Mouse (Mus musculus) forebrain, embryonic 12.5 days (tissue): Measurements from ENCODE around the gene Fbxo21. TPM values are rescaled to one million over a fixed set of nuclear protein-coding genes. Genes with fewer than 3 reads are reported as not detected.

Source experiments
- ATAC-seq: fragments of 200-750 bp; cut with Nextera tagmentation; 2 replicates; pipeline ENCODE4 v1.8.0; 2017; ENCODE audit warnings: moderate TSS enrichment; ENCODE audit not compliant: low FRiP score
- H3K27ac ChIP-seq: fragments of 300-500 bp; sonication (generic); 2 replicates; pipeline ENCODE4 v1.5.1; 2016; ENCODE audit warnings: mild to moderate bottlenecking
- H3K27me3 ChIP-seq: fragments of 300-500 bp; sonication (generic); 2 replicates; pipeline ENCODE4 v1.6.1; 2016; ENCODE audit warnings: mild to moderate bottlenecking
- H3K36me3 ChIP-seq: fragments of 300-500 bp; sonication (generic); replicated peaks from 2 replicates; pipeline ENCODE4 v1.6.1; 2016; ENCODE audit warnings: mild to moderate bottlenecking
- H3K4me1 ChIP-seq: fragments of 300-500 bp; sonication (generic); 2 replicates; pipeline ENCODE4 v1.6.1; 2016
- H3K4me2 ChIP-seq: fragments of 300-500 bp; sonication (generic); 2 replicates; pipeline ENCODE4 v1.6.1; 2016; ENCODE audit warnings: mild to moderate bottlenecking, moderate library complexity
- H3K4me3 ChIP-seq: fragments of 300-500 bp; sonication (generic); replicated peaks from 2 replicates; pipeline ENCODE4 v1.5.1; 2016; ENCODE audit warnings: mild to moderate bottlenecking
- H3K9ac ChIP-seq: fragments of 300-500 bp; sonication (generic); 2 replicates; pipeline ENCODE4 v1.6.1; 2016; ENCODE audit warnings: mild to moderate bottlenecking
- H3K9me3 ChIP-seq: fragments of 300-500 bp; sonication (generic); 2 replicates; pipeline ENCODE4 v1.6.1; 2016
- WGBS: fragments of 180-500 bp; shearing (Covaris S2); methylation state at CpG from one replicate; pipeline ENCODE4 v1.1.7; 2016; 5-methylcytosine and 5-hydroxymethylcytosine counted together
- polyA plus RNA-seq: library from polyadenylated mRNA; unstranded; fragments of >200 nt; fragmentation: Nextera tagmentation; extraction: Ambion mirVana; gene quantifications from 2 replicates; pipeline ENCODE4 v1.2.1, GENCODE M21; 2016

Fbxo21 gene
- polyA plus RNA-seq, 1 experiment from 2014 or later, result 149 TPM

DNA sequence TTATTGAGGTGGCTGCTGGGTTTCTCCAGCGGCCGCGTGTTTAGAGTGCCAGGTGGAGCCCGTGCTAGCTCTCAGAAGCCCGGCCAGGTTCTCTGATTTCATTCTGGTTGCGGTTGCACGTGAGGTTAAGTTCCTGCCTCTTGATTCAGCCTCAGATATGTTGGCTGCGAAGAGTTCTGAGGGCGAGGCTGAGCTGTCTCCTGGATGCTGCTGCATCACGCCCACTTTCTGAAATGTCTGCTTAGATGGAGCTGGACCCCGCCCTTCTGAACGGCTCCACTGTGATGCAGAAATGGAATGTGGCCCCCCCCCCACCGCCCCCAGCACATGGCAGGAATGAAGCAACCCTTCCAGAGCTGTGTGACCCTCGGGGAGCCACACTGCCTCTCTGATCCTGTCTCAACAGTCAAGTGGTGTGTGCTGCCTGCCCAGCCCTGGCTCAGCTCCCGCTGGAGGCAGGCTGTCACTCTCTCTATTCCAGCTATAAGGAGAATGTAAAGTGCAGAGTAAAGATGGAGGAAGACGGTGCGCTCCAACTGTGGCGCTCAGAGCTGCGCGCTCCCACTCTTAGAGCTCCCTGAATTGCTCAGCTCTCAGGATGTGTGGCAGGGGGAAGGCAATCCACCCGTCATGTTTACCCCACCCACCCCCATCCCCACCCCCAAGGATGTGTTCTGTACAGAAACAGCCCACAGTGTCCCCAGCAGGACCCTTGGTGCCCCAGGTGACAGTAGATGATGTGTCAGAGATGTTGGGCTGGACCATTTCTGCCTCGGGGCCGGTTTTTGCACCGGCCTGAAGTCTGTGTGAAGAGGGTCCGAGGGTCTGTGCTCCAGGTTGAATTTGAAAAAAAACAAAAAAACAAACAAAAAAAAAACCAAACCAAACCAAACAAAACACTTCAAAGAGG is 60.6 kb downstream of the Fbxo21 start:
- H3K27ac ChIP-seq, result peak overlapping the region; percentile 66; the same call in 1 of the 2 replicates
- 43% methylated on average over 25 of the region's 25 CpGs for WGBS
- H3K36me3 ChIP-seq, result no peaks in the 10 kb centered on the region
- H3K4me1 ChIP-seq, result peaks cover 27% of the 10 kb centered on the region
- H3K4me3 ChIP-seq, result peak overlapping the region; percentile 8; the same call in 1 of the 2 replicates
- peak overlapping the region; percentile 36 for H3K4me2 ChIP-seq
- H3K9me3 ChIP-seq, result 0 out of 2 replicates have a peak, but pooled peaks cover 8% of the 10 kb centered on the region
- 0 out of 2 replicates have a peak, but pooled peaks cover 3% of the 10 kb centered on the region for H3K27me3 ChIP-seq
- peak; percentile 62 for ATAC-seq
- peak overlapping the region; percentile 27 for H3K9ac ChIP-seq

DNA sequence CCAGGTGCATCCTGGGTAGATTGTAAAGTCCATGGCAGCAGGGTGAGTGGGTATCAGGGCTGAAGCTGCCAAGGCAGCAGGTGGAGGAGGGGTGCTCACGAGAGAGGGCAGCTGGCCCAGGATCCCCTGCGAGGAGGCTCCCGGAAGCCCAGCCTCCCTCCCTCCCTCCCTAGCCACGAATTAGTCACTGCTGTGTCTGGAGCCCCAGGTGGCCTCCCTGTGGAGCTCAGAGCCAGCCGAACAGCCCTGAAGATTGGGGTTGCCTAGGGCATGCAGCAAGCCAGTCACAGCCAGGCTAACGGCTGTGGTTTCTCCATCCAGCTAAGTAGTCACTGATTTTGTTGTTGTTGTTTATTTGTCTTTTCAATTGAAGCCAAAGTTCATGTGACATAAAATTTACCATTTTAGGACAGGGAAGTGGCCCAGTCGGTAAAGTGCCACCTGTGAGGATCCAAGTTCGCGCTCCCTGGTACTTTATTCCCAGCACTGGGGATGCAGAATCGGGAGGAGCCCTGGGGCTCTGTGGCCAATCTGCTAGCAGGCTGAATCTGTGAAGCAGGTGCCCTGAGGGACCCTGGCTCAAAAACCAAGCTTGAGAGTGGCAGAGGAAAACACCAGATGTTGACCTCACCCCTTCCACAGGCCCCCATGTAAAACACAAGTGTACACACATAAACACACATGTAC is 61.4 kb downstream of the Fbxo21 start:
- ATAC-seq, result peak; percentile 87
- Histone ChIP-seq H3K9me3 (0 out of 2 replicates have a peak, but pooled peaks cover 8% of the 10 kb centered on the region), H3K27ac (peak overlapping the region; percentile 66), H3K27me3 (0 out of 2 replicates have a peak, but pooled peaks cover 3% of the 10 kb centered on the region), H3K4me3 (no peak overlapping the region), H3K9ac (no peak overlapping the region), H3K4me2 (peak overlapping the region; percentile 36), H3K4me1 (peaks cover 27% of the 10 kb centered on the region), H3K36me3 (no peaks in the 10 kb centered on the region)
- WGBS, result 12% methylated on average over 10 of the region's 10 CpGs

DNA sequence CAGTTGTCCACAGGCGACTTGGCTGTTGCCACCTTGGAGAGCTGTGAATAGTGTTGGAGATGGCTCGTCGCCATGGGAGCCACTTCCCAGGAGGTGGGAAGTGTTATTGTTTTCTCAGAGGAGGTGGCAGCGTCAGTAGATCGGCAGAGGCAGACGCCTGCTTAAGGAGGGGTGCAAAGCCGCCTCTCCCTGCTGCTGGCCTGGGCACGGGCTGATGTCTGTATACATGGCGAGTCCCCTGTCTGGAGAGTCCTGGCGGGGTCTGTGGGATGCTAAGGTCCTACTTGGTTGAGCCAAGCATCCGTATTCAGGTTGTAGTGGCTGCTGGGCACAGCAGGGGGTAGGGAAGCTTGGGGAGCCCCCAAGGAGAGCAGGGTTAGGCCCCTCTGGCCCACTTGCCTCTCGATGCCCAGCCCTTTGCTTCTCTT is 62.7 kb downstream of the Fbxo21 start:
- Histone ChIP-seq H3K36me3 (no peaks in the 10 kb centered on the region), H3K27ac (no peak overlapping the region), H3K9ac (no peak overlapping the region), H3K4me2 (no peak overlapping the region), H3K4me1 (peaks cover 27% of the 10 kb centered on the region), H3K4me3 (no peak overlapping the region), H3K9me3 (0 out of 2 replicates have a peak, but pooled peaks cover 8% of the 10 kb centered on the region), H3K27me3 (0 out of 2 replicates have a peak, but pooled peaks cover 3% of the 10 kb centered on the region)
- ATAC-seq, result no peak
- 25% methylated on average over 12 of the region's 12 CpGs for WGBS

DNA sequence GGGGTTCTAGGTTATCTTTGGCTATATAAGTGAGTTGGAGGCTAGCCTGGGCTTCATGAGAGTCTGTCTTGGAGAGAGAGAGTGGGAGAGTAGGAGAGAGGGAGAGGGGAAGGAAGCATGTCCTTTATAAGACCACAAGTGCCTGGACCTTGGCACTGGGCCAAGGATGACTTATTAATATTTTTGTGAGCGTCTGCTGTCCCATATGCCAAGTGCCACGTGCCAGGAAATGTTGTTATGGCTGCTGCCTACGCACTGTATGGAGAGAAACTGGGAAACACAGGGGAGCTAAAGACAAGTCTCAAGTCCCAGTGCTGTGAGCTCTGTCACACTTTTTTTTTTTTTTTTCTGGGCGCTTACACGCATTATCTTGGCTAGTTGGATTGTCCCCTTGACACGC is 66.1 kb downstream of the Fbxo21 start:
- Histone ChIP-seq H3K4me2 (no peak overlapping the region), H3K4me1 (peaks cover 20% of the 10 kb centered on the region), H3K27ac (no peak overlapping the region), H3K4me3 (no peak overlapping the region), H3K9ac (no peak overlapping the region), H3K9me3 (no peaks in the 10 kb centered on the region), H3K27me3 (0 out of 2 replicates have a peak, but pooled peaks cover 3% of the 10 kb centered on the region), H3K36me3 (no peaks in the 10 kb centered on the region)
- 89% methylated on average over 6 of the region's 6 CpGs for WGBS
- no peak for ATAC-seq

DNA sequence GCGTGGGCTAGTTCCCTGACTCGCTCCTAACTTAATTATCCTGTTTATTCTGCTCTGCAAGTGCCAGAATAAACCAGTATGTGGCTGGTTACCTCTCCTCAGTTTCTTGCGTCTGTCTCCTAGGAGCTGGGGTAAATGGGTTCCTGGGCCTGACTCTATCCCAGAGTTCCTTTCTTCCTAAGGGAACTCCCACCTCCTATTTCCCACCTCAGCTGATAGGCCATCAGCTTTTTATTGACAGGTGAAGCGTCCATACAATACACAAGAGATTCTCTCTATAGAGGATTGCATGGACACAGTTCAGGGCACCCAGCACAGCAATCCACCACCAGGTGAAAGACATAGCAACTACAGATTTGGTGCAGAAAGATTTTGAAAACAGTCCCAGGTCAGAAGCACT is 67.2 kb downstream of the Fbxo21 start:
- Histone ChIP-seq H3K4me2 (no peak overlapping the region), H3K9ac (no peak overlapping the region), H3K4me3 (no peak overlapping the region), H3K9me3 (no peaks in the 10 kb centered on the region), H3K27ac (no peak overlapping the region), H3K27me3 (0 out of 2 replicates have a peak, but pooled peaks cover 3% of the 10 kb centered on the region), H3K4me1 (peaks cover 9% of the 10 kb centered on the region), H3K36me3 (no peaks in the 10 kb centered on the region)
- no peak for ATAC-seq
- 94% methylated on average over 4 of the region's 4 CpGs for WGBS

DNA sequence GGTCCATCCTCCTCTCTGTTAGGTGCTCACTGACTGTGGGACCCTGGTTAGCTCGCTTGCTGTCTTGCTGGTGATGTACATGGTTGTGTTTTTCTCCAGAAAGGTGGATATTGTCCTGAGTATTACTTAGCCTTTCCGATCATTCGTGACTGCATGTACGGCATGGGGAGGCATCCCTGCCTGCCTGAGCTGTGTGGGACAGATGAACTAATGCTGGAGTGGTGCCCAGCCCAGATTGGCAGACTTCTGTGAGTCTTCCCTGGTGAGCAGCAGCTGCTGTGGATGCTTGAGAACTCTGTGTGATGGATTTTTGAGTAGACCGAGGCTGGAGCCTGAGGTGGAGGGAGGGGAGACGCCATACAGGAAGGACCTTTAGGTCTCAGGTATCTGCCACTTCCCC is 68.4 kb downstream of the Fbxo21 start:
- WGBS, result 89% methylated on average over 6 of the region's 6 CpGs
- no peak overlapping the region for H3K9ac ChIP-seq
- ATAC-seq, result no peak
- H3K4me1 ChIP-seq, result no peaks in the 10 kb centered on the region
- no peak overlapping the region for H3K4me3 ChIP-seq
- H3K4me2 ChIP-seq, result no peak overlapping the region
- H3K27me3 ChIP-seq, result no peaks in the 10 kb centered on the region
- H3K36me3 ChIP-seq, result no peaks in the 10 kb centered on the region
- H3K27ac ChIP-seq, result no peak overlapping the region
- no peaks in the 10 kb centered on the region for H3K9me3 ChIP-seq

DNA sequence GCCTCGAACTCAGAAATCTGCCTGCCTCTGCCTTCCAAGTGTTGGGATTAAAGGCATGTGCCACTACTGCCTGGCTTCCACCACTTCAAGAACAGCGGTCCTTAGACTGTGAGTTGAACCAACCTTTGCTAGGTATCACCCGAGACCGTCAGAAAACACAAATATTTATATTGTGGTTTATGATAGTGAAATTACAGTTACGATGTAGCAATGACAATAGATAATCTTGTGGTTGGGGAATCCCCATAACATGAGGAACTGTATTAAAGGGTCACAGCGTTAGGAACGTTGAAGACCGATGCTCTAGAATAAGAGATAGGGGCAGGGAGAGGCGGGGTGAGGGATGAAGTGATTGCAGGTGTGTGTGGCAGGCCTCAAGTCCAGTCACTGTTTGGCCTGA is 68.9 kb downstream of the Fbxo21 start:
- Histone ChIP-seq H3K4me1 (no peaks in the 10 kb centered on the region), H3K27ac (no peak overlapping the region), H3K4me2 (no peak overlapping the region), H3K36me3 (no peaks in the 10 kb centered on the region), H3K4me3 (no peak overlapping the region), H3K27me3 (no peaks in the 10 kb centered on the region), H3K9me3 (no peaks in the 10 kb centered on the region), H3K9ac (no peak overlapping the region)
- no peak for ATAC-seq
- WGBS, result 94% methylated on average over 9 of the region's 9 CpGs

DNA sequence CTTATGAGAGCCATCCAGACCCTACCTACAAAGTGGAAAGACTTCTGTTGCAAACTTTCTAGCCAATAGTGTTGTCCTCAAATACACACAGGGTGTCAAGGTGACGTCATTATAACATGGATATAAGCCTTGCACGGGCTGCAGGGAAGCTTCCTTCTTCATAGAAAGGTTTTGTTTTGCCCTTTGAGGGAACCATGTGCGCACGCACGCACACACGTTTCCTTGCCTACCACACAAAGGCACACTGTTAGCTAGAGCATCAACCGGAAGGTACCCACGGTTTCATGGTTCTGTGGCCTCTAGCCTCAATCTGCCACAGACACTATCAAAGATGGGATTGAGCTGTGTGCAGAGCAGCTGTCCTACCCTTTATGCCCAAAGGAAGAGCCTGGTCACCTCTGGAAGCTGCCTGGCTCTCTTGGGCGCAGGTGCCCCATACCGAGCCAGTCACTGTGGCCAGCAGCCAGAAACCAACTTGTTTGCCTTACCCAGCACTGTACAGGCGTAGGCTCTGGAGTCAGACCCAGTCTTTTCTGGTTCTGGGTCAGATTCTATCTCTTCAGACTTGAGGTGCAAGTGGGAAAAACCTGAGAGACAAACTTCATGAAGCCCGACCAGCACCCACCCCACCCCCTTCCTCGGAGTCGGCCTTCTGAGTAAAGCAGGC is 70.7 kb downstream of the Fbxo21 start:
- Histone ChIP-seq H3K27me3 (no peaks in the 10 kb centered on the region), H3K4me3 (no peak overlapping the region), H3K4me2 (no peak overlapping the region), H3K27ac (no peak overlapping the region), H3K36me3 (no peaks in the 10 kb centered on the region), H3K4me1 (no peaks in the 10 kb centered on the region), H3K9me3 (no peaks in the 10 kb centered on the region), H3K9ac (no peak overlapping the region)
- WGBS, result 90% methylated on average over 14 of the region's 14 CpGs
- no peak for ATAC-seq

DNA sequence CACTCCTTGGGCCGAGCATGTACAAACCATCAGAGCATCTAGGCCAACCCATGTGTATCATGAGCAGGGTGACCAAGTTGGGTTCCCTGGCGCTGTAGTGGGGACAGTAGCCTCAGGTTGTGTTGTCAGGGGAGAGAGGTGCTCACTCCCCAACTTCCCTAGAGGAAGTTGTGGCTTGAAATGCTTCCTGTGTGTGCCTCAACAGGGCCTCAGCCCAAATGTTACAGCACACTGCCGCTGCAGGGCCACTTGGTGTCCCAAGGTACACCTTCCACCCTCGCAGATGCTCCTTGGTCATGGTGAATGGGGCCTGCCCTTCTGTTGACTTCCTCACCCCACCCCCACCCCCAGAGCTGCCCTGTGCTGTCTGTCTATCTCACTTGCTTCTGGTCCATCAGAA is 71.9 kb downstream of the Fbxo21 start:
- H3K27me3 ChIP-seq, result no peaks in the 10 kb centered on the region
- H3K4me1 ChIP-seq, result no peaks in the 10 kb centered on the region
- no peak overlapping the region for H3K4me3 ChIP-seq
- ATAC-seq, result no peak
- H3K9me3 ChIP-seq, result no peaks in the 10 kb centered on the region
- H3K27ac ChIP-seq, result no peak overlapping the region
- no peak overlapping the region for H3K4me2 ChIP-seq
- no peaks in the 10 kb centered on the region for H3K36me3 ChIP-seq
- WGBS, result 82% methylated on average over 4 of the region's 4 CpGs
- no peak overlapping the region for H3K9ac ChIP-seq

DNA sequence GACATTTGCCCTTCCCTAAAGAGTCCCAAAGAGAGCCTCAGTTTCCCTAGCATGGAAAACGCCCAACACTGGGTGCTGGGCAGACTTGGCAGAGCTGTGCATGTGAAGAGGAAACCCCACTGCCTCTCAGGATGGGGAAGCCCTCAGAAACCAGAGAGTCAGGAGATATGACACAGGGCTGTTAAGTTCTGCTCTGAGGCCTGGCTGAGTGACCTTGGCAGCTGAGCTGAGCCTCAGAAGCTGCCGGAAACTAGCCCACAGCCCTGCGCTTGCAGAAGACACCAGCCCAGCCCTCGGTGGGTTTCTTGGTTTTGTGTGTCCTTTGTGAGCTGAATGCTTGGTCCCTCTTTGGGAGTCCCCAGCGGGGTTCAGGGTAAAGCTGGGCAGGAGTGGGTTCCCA is 72.4 kb downstream of the Fbxo21 start:
- Histone ChIP-seq H3K4me2 (no peak overlapping the region), H3K36me3 (no peaks in the 10 kb centered on the region), H3K9me3 (no peaks in the 10 kb centered on the region), H3K27ac (no peak overlapping the region), H3K4me3 (no peak overlapping the region), H3K9ac (no peak overlapping the region), H3K27me3 (no peaks in the 10 kb centered on the region), H3K4me1 (no peaks in the 10 kb centered on the region)
- no peak for ATAC-seq
- WGBS, result 89% methylated on average over 5 of the region's 5 CpGs

DNA sequence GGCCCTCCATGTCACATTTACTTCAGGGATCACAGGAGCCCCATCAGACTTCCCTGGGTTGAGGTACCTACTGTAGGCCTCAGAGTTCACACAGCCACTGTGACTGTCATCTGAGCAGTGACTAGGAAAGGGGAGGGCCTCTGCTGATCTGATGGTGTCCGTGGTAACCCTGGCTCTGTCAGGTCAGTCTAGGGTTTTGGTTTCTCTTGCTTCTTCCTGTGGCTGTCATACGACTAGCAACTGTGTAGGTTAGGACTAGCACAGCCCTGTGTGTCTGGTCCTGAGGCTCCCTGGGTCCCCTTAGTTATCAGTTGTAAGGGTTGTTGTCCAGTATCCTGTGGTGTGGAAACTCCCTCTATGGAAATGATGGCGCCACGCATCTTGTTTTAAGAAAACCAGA is 74.2 kb downstream of the Fbxo21 start:
- ATAC-seq, result no peak
- no peak overlapping the region for H3K9ac ChIP-seq
- no peak overlapping the region for H3K4me3 ChIP-seq
- WGBS, result 84% methylated on average over 4 of the region's 4 CpGs
- H3K27ac ChIP-seq, result no peak overlapping the region
- H3K36me3 ChIP-seq, result no peaks in the 10 kb centered on the region
- no peaks in the 10 kb centered on the region for H3K4me1 ChIP-seq
- H3K27me3 ChIP-seq, result no peaks in the 10 kb centered on the region
- H3K9me3 ChIP-seq, result no peaks in the 10 kb centered on the region
- no peak overlapping the region for H3K4me2 ChIP-seq

DNA sequence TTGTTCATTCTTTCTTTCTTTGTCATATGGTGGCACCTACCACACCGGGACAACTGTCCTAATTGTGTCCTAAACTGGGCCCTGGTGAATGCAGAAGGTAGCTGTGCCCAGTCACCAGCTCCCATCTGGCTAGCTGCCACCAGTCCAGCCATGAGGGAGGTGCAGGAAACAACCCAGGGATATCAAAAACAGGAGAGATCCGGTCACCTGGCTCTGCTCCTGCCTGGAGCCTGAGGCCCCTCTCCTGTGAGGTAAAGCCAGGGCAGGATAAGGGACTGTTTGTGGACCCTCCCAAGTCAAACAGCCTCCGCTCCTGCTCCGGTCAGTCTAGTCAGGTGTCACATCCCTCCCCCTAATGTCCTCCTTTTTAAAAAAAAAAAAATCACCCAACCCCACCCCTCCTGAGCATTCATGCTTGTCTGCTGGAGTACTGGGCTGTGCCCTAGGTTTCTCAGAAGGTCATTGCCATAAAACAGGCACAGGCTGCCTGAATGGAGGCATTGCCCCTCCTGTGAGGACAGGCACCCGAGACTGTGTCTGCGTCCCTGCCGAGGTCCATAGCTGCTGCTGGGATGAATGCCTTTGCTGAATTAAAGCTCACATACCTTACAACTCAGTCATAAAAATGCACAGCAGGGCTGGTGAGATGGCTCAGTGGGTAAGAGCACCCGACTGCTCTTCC is 75.6 kb downstream of the Fbxo21 start:
- WGBS, result 87% methylated on average over 8 of the region's 8 CpGs

More for the DNA sequence above, 75.6 kb downstream of the Fbxo21 start:
- H3K4me1 ChIP-seq, result peaks cover 9% of the 10 kb centered on the region
- H3K4me2 ChIP-seq, result no peak overlapping the region
- H3K27ac ChIP-seq, result no peak overlapping the region
- H3K27me3 ChIP-seq, result no peaks in the 10 kb centered on the region
- no peaks in the 10 kb centered on the region for H3K36me3 ChIP-seq
- no peak overlapping the region for H3K4me3 ChIP-seq
- no peak overlapping the region for H3K9ac ChIP-seq
- ATAC-seq, result no peak
- H3K9me3 ChIP-seq, result no peaks in the 10 kb centered on the region
